Mouse (Mus musculus) cerebellum, postnatal 14 days (tissue): Measurements from ENCODE around the gene Myoz1.

ENCODE experiments used
- DNase-seq, 2 experiments: peaks; one replicate each; pipeline ENCODE4 v3.0.0; 2021; ENCODE audit warnings: mixed read lengths in 2 of 2

Gene Myoz1

DNA sequence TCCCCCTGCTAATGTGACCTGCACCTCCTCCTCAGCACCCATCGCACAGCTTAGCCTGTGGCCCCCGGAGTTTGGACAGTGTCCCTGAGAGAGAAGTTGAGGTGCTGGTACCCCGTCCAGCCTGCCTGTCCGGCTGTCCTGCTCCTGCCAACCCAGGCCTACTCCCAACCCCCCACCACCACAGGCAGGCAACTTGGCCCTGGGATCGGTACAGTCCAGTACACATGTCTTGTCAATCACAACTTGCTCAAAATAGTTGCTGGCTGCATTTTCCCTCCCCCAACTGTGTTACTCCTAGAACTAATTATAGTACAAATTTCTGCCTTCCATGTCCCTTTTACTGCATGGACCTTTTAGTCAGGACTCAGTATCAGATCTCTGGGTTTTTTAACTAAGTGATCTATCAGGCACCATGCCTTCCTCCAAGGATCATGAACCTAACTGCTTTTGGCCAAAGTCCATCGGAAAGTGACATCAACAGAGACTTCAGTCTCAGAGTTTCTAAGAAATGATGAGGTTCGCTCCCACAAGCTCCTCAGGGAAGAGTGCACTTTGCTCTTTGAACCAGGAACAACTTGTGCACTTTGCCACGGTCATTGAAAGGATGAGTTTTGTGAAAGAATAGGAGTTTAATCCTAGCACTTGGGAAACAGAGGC is 11.9 kb upstream of the Myoz1 start, which contains the start of gene Synpo2l:
Gene Synpo2l, minus strand, starts transcription at position 201 of the 657 bp plus-strand sequence.
- no peak for DNase-seq

DNA sequence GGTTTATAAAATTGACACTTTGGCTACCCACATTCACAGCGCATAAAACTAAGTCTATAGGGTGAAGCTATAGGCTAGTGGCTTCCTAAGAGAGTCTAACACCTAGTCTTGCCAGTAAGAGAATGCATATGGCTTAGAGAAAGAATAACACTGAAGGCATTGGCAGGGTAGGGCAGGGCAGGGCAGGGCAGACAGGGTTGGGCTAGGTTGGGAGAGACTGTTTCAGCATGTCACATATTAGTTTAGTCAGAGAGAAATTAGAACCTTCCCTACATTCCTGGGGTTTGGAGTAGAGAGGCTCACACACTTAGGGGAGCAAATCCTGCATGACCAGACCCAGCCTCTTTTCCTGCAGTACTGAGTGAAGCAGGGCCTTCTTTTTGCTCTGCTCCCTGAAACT is 11.1 kb upstream of the Myoz1 start:
- DNase-seq, result no peak

DNA sequence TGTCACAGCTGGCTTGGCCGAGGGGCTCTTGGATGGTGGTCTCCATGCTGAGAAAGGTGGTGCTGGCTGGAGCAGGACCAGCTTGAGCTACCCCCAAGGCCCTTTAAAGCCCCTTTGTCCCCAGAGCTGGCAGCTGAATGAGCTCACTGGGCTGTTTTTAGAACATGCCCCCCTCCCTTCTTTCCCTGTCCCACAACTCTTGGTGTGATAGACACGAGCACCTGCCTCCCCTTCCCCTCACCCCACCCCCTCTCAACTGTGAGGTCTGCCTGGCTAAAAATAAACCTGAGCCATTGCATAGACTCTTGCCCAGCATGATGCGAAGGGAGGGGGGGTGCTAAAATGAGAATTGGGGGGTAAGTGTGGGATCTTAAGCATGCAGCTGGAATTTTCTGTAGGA is 8.1 kb upstream of the Myoz1 start:
- no peak for DNase-seq

DNA sequence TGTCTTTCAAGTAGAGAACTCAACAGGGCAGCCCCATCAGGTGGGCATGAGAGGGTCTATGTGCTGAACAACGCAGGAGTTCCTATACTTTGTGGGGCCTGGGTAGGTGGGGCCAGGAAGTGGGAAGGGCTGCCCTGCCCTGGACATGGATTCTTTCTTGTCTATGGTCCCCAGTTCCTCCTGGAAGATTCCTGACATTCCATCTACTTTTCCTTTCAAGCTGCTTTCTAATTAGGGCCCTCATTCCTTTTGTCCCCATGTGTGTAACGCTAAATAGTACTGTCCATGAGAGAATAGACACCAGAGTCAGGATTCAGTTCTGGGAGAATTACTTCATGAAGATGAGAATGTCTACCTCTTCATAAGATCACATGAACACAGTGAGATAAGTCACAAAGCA is 7.3 kb upstream of the Myoz1 start:
- no peak for DNase-seq

DNA sequence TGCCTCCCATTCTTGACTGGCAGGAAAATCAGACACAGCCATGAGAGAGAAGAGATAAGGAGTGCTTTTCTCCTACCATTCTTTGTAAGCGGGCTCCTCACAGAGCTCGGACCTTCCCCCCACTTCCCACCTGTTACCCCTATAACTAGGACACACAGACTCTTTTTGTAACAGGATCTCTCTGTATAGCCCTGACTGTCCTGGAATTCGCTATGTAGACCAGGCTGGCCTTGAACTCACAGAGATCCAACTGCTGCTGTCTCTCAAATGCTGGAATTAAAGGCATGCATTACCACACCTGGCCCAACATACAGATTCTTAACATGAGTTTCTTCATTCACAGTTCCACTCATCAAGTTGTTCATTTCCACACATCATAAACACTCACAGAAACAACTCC is 6.4 kb upstream of the Myoz1 start:
- DNase-seq, result no peak

DNA sequence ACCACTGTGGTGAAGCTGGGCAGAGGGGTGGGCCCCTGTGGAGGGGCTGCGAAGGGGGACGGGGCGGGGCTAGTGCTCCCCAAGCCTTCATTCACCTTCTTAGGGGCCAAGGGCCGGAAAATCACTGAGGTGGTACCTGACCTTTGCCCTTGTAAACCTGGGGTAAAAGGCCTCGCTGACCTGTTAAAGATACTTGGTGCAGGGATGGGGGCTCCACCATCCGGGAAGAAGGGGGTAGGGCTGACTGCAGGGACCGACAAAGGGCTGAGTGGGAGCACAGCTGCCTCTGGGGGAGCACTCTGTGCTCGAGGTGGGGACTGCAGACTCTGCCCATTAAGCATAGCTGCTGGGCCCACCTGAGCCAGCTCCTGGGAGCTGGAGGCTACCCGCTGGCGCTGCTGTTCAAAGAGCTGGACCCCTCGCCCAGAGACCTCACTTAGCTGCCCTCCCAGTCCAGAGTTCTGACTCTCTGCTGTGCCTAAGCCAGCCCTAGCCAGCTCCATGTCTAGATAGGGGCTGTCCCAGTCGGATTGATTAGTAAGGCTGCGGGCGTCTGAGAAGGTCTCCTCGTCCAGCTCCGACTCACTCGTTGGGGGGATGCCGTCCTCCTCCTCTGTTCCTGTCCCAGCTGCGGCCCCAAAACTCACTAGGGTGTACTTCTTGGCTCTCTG is 5.5 kb upstream of the Myoz1 start:
- DNase-seq, result peak in 1 of 2 experiments; percentile 50

DNA sequence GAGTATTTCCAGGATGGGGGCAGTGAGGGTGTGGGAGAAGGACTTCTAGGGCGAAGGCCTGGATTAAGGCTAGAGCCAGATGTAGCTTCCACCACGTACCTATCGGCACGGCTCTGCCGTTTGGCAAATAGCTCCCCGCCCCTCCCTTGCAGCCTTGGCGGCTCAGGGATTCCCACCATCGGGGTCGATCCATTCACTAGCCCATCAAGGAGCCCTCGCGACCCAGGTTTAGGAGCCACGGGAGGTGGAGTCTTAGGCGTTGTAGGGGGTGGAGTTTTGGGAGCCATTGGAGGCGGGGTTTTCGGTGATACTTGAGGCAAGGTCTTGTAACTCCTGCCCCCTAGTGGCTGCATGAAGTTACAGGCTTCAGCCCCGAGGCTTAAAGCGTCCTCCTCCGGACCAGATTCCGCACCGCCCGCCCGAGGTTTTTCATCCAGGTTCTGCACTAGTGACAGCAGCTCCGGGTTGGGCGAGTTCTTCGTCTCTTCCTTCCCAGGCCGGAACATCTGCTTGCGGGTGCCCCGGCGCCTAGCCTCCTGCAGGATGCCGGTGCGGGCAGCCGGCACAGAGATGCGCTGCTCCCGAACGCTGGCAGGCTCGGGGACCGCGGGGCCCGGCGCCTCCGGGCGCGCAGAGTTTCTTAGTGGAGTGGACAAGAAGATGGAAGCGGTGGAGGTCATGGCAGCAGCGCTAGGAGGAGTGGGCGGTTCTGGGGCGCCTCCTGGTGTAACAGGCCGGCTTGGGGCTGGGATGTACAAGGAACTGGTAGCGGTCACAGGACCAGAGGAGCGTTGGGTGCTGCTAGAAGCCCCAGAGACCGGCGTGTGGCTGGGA is 4.7 kb upstream of the Myoz1 start:
- peak; percentile 97 for DNase-seq

DNA sequence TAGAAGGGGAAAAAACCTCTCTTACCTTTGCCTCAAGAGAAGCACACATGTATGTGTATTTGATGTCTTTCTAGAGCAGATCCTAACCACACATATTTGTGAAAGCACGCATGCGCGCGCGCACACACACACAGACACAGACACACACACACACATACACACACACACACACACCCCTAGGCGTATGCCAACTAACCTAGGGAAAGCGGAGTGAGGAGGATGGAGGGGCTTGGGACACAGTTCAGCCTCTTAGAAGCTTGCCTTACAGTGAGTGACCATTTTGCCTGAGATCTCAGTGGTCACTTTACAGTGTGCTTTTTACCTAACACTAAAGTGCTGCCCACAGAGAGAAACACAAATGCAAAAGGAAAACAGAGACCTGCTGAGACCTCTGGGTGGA is 3.3 kb upstream of the Myoz1 start:
- no peak for DNase-seq

DNA sequence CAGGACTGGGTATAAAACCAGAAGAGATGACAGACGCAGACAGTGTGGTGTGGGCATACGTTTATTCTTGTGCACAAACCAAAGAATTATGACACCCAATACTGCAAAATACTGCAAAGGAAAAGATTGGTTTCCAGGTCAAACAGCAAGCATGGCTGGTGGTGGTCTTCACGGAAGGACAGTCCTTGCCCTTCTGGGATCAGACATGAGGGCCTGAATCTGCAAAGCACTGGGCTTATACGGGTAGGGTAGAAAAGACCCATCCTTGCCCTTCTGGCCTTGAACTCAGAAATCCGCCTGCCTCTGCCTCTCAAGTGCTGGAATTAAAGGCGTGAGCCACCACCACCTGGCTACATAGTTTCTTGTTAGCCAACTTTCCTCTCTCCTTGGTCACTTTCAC is 2.6 kb upstream of the Myoz1 start:
- DNase-seq, result no peak

DNA sequence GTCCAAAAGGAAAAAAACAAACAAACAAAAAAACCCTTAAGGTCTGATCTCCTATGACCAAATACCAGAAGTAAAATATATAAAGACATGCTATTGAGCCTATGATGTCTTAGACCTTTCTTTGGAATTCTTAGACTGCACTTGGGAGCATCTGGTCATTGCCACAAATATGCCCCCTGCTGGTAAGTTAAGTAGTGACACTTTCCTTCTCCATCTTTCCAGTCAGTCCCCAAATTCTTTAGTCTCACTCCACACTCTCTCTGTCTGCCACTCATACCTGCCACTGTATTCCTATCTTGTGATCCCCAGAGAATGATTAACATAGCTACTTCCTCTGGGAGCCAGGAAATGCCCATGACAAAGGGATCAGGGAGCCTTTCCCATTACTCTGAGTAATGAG is 2.0 kb upstream of the Myoz1 start:
- DNase-seq, result peak; percentile 54 to 58

DNA sequence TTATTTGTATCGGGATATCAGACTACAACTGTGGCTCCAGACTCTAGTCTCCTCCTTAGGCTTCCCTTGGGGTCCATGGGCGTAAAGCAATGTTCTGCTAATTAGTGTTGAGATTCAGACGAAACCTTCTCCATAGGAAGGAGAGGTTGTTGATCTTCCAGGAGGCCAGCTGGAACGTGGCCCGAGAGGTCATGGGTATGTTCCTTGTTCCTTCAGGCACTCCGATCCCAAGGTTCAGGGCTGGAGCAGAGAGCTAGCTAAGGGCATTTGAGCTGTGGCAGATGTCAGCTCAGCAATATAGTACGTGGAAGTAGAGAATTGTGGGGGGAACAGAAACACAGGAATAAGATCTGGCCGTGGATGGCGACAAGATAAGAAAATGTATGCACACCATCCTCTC is 609 bp downstream of the Myoz1 start:
- no peak for DNase-seq

DNA sequence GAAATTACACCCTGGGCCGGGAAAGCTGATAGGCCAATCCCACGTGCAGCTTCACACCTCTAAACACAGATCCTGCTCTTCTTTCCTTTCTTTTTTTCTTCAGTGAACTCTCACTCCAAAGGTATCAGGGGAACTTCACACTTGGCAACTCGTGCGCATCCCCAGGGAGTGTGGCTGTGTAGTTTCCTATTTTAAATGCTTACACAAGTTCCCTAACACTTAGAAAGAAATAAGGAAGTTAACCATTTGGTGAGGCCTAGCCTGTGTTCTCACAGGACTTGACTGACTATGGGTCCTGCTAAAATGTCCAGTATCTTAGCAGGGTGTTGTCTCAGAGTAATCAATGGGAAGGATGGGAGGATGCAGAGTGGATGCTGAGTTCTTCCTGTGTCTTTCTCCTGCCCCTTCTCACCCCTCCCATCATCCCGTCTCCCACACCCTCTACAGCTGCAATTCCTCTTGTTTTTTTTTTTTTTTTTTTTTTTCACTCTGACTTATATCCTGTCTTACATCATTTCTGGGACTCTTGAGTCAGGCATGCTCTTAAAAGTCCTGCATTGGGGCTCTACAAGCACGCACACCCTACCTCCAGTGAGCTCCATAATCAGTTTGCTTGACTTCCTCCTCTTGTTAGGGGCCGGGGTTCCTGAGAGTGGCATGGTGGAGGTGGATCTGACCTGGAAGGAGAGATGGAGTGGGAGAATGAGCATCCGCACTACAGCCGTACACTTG is 1.5 kb downstream of the Myoz1 start:
- no peak for DNase-seq

DNA sequence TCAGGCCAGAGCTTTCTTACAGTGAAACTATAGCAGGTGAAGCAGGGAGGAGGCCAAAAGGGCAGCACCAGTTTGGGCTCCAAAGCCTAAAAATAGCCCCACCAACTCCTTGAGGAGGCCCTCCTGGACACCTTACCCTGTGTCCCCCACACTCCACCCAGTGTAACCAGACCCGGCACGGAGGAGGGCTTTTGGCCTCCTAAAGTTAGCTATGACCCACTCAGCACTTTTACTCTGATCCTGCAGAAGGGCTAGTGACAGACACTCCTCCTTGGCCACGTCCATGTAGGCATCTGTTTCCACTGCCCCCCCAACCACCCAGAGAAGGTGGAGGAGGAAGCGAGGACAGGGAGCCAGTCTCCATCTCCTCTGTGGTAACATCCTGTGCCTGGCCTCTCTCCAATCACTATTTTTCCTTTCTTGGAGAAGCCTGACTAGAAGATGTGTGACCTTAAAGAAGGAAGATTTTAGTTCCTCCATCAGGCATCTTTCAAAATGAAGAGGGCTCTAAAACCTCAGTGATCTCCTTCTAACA is 4.6 kb downstream of the Myoz1 start:
- no peak for DNase-seq

DNA sequence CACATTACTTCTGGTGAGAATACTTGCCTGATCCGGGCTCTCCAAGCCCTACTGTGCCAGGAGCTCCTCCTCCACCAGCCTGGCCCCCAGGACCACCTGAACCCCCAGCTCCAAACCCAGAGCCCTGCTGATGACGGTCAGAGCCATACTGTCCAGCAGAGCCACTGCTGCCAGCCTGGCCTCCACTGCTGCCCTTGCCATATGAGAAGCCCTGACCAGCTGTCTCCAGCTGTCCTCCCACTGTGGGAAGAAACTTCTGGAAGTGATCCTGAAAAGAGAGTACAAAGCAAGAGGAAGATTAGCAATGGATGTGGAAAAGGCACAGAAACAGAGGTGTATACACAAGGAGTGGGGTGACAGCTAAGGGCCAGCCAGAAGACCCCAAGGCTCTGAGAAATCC is 5.3 kb downstream of the Myoz1 start:
- DNase-seq, result no peak

DNA sequence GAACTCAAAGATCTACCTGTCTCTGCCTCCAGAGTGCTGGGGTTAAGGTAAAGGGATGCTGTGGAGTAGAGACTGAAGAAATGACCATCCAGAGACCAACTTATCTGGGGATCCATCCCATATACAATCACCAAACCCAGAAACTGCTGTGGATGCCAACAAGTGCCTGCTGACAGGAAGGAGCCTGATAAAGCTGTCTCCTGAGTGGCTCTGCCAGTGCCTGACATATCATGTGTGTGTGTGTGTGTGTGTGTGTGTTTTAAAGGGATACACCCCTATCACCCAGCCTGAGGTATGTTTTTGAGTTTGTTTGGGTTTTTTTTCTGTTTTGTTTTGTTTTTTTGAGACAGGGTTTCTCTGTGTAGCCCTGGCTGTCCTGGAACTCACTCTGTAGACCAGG is 10.0 kb downstream of the Myoz1 start:
- DNase-seq, result no peak

DNA sequence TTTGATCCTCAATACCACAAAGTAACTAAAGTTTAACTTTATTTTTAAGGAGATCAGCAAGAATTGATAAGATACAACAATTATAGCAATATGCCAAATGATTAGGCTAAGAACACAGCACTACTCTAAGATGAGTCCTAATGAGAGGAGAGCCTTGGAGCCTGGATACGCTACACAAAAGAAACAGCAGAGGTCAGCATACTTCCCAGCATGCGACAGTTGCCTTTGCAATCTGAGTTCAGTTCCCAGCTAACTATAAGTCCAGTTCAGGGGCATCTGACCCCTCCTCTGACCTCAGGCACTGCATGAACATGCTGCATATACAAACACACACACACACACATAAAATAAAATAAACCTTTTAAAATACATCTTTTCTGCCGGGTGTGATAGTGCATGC is 10.8 kb downstream of the Myoz1 start:
- no peak for DNase-seq

DNA sequence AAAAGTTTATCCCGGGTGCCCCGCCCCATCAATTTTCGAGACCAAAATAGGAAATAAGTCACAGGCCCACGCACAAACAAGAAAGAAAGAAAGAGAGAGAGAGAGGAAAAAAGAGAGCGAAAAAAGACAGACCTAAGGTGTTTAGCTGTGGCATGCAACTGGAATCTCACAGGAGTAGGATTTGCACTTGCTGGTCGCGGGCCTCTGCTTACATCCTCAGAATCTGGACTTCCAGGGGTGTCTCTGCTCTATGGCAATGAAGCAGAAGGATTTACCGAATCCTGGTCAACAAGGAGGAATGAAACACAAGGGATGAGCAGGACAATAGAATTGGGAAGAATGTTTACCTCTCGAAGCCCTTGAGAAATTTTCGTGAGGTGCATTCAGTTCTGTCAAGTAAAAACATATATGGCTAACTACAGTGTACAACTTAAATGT is 14.9 kb downstream of the Myoz1 start:
- DNase-seq, result peak in 1 of 2 experiments; percentile 34

DNA sequence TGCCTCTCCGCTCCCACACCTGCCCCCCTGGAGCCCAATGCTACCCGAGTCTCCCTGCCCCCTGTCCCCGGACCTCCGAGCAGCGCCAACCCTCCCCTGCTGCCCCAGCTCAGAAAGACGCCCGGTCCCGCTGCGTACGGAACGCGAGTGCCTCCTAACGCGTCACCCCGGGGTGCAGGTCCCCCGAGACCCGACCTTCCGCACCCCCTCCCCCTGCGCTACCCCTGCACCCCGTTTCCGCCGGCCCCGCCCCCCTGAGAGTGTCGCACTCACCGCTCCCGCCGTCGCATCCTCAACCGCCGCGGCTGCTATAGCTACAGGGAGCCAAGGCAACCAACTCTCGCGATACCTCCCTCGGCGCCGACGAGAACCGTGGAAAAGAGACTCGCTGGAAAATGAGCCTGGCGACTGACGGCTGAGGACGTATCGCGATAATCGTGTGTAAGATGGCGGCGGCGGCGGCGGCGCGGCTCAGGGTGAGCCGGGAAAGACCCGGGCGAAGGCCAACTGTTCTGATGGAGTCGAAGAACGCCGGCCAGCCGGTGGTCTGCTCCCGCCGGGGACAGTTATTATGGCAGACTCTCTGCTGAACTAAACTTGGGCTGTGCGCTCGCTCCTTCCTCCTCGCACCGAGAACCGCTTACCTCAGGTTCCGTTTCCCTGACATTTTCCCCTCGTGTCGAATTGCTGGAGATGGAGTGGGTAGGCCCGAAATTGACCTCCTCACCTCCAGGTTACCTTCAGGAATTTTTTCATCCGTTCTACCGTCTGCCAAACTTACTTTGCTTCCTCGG is 15.5 kb downstream of the Myoz1 start, which contains the start of gene Usp54:
Gene Usp54, minus strand, starts transcription at position 420 of the 794 bp plus-strand sequence.
- peak; percentile 98 to 99 for DNase-seq

DNA sequence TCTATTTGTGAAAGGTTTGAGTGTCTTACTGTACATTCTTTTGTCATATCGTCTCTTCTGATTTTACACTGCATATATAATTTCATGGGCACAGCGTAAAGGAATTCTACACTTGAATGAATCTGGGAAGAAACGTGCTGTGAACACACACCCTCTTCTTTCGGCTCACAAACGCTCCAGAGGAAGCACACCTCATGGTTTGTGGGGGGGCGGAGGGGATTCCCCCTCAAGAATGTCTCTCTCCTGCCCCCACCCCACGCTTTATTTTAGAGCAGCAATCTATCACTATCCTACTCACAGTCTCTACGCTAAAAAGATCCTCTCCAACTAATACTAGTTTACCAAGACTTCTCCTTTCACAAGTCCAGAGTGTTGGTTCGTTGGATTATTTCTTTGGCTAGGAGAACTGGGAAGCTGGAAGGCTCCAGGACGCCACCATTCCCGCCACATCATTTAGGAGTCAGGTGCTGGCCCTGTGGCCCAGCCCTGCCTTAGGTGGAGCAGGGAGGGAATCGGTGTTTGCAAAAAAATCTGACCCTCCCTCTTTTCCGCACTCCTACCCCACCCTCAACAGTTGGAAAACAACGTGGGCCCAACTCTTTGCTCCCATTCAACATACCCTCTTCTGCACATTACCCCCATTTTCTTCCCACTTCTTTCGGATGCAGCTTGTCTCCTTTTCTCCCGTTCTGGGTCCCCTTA is 16.3 kb downstream of the Myoz1 start:
- DNase-seq, result peak; percentile 24 to 26

DNA sequence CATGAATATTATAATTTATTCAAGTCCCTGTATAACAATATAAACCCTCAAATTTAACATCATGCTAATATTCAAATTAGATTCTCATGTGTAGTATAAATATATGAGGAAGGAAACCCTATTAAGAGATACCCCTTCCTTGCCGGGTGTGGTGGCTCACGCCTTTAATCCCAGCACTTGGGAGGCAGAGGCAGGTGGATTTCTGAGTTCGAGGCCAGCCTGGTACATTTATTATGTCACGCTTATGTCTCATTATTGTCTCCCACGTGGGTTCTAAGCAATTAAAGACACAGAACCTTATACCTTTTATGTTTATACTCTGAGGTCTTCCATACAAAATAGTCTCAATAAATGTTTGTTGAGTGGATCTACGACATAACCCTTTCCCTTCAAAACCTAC is 17.6 kb downstream of the Myoz1 start:
- DNase-seq, result no peak
